Mouse (Mus musculus): ENCODE results near the gene Acp4. TPM values are rescaled to one million over a fixed set of nuclear protein-coding genes. Genes with fewer than 3 reads are reported as not detected.
"Not testable (repeated sequence)": the region's sequence is repeated elsewhere in the genome, so short reads cannot be mapped to it uniquely, and the experiment has no call there.

The Acp4 gene
- polyA plus RNA-seq (2016; fragmentation: Nextera tagmentation; extraction: Ambion mirVana): 0.10 TPM in 1 of 2 replicates, not detected in the other

DNA sequence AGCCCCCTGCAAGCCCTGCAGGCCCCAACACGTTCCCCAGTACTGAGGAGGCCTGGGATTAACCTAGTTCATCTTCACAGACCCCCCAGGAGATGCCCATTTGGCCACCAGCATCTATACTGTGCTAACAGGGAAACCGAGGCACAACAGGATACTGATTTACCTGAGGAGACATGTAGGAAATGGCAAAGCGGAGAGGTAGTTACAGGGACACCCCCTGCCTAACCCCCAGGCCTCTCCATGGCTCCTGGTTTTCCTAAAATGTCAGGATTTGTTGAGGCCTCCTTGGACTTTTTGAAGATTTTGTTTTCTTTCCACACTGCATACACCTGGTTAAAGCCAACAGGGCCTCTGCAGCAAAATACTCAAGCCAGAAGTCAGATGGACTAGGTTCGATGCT lies at the start of gene Acp4:
Gene Acp4 (minus strand): TSS at position 101 of the 400 bp plus-strand sequence.
- no peak within 1 kb of the TSS for H3K27ac ChIP-seq
- no peaks in the 10 kb centered on the region for H3K9me3 ChIP-seq
- H3K4me2 ChIP-seq (replicated peaks): no peak within 1 kb of the TSS
- no peak within 1 kb of the TSS for H3K4me3 ChIP-seq
- no peak for ATAC-seq (ENCODE audit: insufficient number of reproducible peaks, insufficient read depth, low FRiP score, low TSS enrichment)
- peaks cover 16% of the 10 kb centered on the region for H3K36me3 ChIP-seq
- peaks cover 6% of the 10 kb centered on the region; the same call in 1 of the 2 replicates for H3K27me3 ChIP-seq
- H3K9ac ChIP-seq: no peak within 1 kb of the TSS
- H3K4me1 ChIP-seq: no peaks in the 10 kb centered on the region
- WGBS: 79% methylated on average over 4 of the region's 4 CpGs

- Histone ChIP-seq H3K4me3 (peak within 1 kb of the TSS; percentile 68; the same call in 1 of the 2 replicates), H3K27me3 (peaks cover 41% of the 10 kb centered on the region), H3K4me1 (peaks cover 22% of the 10 kb centered on the region), H3K9me3 (no peaks in the 10 kb centered on the region), H3K36me3 (no peaks in the 10 kb centered on the region), H3K9ac (0 out of 2 replicates have a peak within 1 kb of the TSS, but pooled peaks have one; percentile 31), H3K27ac (peak within 1 kb of the TSS; percentile 93), H3K4me2 (replicated peaks) (peak within 1 kb of the TSS; percentile 69)
- no peak for ATAC-seq (ENCODE audit: insufficient number of reproducible peaks, insufficient read depth, low FRiP score, low TSS enrichment)
- WGBS: 58% methylated on average over 6 of the region's 6 CpGs
These were observed 49.5 kb upstream of the Acp4 start, which contains the start of gene Clec11a for GRCm38 (mm10) chr7:44306516-44307240. Gene Clec11a (minus strand): TSS chr7:44306902.

DNA sequence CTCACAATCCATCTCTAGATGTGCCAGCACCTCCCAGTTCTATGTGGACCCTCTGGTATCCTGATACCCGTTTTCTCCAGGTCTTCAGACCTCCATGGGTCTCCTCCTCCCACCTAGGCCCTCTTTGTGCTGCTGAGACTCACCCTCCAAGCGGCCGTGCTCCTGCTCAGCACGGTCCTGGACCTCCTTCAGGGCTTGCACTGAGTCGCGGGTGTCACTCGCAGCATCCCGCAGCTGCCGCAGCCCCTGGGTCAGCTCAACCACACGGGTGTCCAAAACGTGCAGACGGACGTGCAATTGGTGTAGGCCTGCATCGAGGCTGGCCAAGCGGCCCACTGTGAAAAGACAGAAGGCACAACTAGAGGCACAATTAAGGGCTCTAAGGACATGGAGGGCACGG lies 48.5 kb upstream of the Acp4 start:
- Histone ChIP-seq H3K4me1 (peaks cover 13% of the 10 kb centered on the region; the same call in 1 of the 2 replicates), H3K4me3 (peak overlapping the region; percentile 68), H3K27me3 (peaks cover 31% of the 10 kb centered on the region), H3K36me3 (no peaks in the 10 kb centered on the region), H3K9me3 (no peaks in the 10 kb centered on the region), H3K27ac (peak overlapping the region; percentile 93; the same call in 1 of the 2 replicates), H3K9ac (0 out of 2 replicates have a peak overlapping the region, but pooled peaks have one; percentile 31), H3K4me2 (replicated peaks) (peak overlapping the region; percentile 69)
- 8% methylated on average over 16 of the region's 16 CpGs for WGBS
- no peak; the same call in 1 of the 2 replicates for ATAC-seq (ENCODE audit: insufficient number of reproducible peaks, insufficient read depth, low FRiP score, low TSS enrichment)

DNA sequence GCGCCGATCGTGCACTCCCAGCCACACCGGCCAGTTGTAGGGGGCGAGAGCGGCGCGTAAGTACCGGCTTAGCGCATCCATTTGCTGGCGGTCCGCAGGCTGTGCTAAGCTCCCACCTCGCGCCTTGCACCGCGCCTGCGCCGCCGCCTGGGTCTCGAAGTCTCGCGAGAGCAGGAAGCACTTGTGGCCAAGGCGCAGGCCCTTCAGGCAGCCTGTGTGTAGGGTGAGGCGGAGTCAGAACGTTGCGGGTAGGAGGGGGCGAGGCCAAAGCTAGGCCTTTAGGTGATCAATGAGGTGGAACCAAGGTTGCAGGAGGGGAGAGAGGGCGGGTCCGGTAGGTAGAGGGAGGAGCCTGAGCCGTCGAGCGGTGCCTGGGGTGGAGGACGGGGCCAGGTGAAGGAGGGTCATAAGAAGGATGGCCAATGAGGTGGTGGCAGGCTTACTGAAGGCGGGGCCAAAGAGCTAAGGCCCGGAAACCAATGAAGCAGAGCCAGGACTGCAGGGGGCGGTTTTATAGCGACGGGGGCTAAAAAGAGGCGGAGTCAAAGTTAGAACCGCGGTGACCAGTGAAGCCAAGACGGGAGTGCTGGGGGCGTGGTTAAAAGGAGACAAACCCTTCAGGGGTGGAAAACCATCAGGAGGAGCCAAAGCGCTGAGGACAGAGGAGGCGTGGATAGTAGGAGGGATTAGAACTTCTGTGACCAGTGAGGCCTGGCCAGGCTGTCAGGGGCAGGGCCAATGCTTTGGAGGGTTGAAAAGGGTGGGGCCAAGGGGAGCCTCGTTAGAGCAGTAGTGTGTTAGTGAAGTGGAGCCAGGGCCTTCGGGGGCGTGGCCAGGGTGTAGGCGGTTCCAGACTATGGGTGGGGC lies 47.8 kb upstream of the Acp4 start:
- Histone ChIP-seq H3K4me1 (peaks cover 13% of the 10 kb centered on the region; the same call in 1 of the 2 replicates), H3K36me3 (no peaks in the 10 kb centered on the region), H3K27me3 (peaks cover 24% of the 10 kb centered on the region), H3K4me2 (replicated peaks) (peak overlapping the region; percentile 69), H3K9me3 (no peaks in the 10 kb centered on the region), H3K27ac (peak overlapping the region; percentile 93), H3K9ac (peak overlapping the region; percentile 86), H3K4me3 (peak overlapping the region; percentile 68)
- ATAC-seq (ENCODE audit: insufficient number of reproducible peaks, insufficient read depth, low FRiP score, low TSS enrichment): peak; percentile 93
- under 1% methylated on average over 48 of the region's 49 CpGs for WGBS

GRCm38 (mm10) chr7:44304463-44304774 lies 47.2 kb upstream of the Acp4 start:
- Histone ChIP-seq H3K4me1 (peaks cover 13% of the 10 kb centered on the region; the same call in 1 of the 2 replicates), H3K9ac (peak overlapping the region; percentile 86), H3K4me2 (replicated peaks) (peak overlapping the region; percentile 69), H3K36me3 (no peaks in the 10 kb centered on the region), H3K27ac (peak overlapping the region; percentile 93), H3K4me3 (peak overlapping the region; percentile 68), H3K27me3 (peaks cover 20% of the 10 kb centered on the region), H3K9me3 (no peaks in the 10 kb centered on the region)
- under 1% methylated on average over 25 of the region's 25 CpGs for WGBS
- no peak for ATAC-seq (ENCODE audit: insufficient number of reproducible peaks, insufficient read depth, low FRiP score, low TSS enrichment)

DNA sequence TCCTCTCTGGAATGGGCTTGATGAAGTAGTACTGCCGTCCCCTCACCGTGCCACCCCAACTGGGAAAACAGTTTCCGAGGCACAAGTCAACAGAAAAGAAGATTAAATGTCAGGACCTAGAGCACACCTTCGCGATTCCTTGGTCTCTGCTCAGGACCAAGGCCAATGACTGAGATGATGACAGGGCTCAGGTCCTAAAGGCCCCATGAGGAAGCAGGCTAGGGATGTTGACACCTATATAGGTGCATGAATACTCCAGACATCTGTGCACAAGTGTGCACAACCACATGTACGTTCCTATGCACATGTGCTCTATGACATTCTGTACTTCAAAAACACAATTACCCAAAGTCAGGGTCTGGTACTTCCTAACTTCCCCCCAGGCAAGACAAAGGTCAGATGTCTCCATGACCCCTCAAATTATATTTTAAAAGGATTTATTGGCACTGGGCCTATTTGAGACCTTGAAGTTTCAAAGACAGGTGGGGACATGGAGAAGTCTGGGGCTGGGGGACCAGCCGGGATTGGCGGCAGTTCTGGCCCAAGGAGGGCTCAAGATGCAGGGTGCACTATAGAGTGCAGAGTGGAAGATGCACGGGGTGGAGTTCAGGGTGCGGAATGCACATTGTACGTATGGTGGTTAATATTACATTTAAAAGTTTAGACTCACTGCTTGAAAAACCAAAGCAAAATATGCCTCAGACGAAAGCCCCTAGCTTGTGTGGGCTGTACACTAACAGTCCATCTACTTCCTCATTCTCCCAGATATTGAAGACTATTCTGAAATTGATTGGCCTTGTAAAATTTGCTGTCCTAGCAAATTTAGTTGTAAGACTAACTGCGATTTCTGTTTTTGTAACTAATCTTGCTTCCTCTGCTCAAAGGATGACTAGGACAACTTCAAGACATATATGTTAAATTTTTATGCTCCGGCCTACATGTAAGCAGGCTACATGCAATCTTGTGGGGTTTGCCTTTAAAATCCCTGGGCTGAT lies 46.5 kb upstream of the Acp4 start:
- no peak for ATAC-seq (ENCODE audit: insufficient number of reproducible peaks, insufficient read depth, low FRiP score, low TSS enrichment)
- H3K4me3 ChIP-seq: peak overlapping the region; percentile 68
- peaks cover 13% of the 10 kb centered on the region; the same call in 1 of the 2 replicates for H3K4me1 ChIP-seq
- peaks cover 13% of the 10 kb centered on the region; the same call in 1 of the 2 replicates for H3K27me3 ChIP-seq
- H3K4me2 ChIP-seq (replicated peaks): peak overlapping the region; percentile 69
- 83% methylated on average over 14 of the region's 14 CpGs for WGBS
- no peaks in the 10 kb centered on the region for H3K36me3 ChIP-seq
- no peaks in the 10 kb centered on the region for H3K9me3 ChIP-seq
- H3K9ac ChIP-seq: peak overlapping the region; percentile 86
- H3K27ac ChIP-seq: peak overlapping the region; percentile 93

- H3K27ac ChIP-seq; H3K27me3 ChIP-seq; H3K4me3 ChIP-seq; H3K36me3 ChIP-seq; H3K4me1 ChIP-seq; H3K9ac ChIP-seq; H3K4me2 ChIP-seq (replicated peaks); H3K9me3 ChIP-seq; ATAC-seq (ENCODE audit: insufficient number of reproducible peaks, insufficient read depth, low FRiP score, low TSS enrichment): not testable (repeated sequence)
- 73% methylated on average over 2 of the region's 2 CpGs for WGBS
These were observed 40.3 kb upstream of the Acp4 start for GRCm38 (mm10) chr7:44297501-44297900.

DNA sequence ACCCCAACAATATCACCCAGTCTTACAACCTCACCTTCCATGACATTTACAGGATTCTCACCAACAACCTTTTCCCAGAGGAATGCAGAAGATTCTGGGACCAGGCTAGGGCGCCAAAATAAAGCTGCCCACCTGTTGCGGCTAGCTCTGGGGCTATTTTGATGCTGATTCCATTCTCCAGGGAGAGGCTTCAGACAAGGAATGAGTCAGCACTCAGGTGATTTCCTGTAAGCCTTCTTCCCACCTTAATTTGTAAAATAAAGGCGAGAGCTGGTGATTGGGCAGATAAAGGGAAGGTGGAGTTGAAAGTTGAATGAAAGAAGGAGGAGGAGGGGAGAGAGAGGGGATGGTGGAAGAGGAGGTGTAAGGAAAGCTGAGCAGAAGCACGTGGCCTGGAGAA lies 34.2 kb upstream of the Acp4 start:
- 54% methylated on average over 4 of the region's 4 CpGs for WGBS
- H3K4me2 ChIP-seq (replicated peaks): no peak overlapping the region
- H3K4me3 ChIP-seq: no peak overlapping the region
- ATAC-seq (ENCODE audit: insufficient number of reproducible peaks, insufficient read depth, low FRiP score, low TSS enrichment): no peak
- no peaks in the 10 kb centered on the region for H3K4me1 ChIP-seq
- H3K9me3 ChIP-seq: 0 out of 2 replicates have a peak, but pooled peaks cover 4% of the 10 kb centered on the region
- H3K27me3 ChIP-seq: no peaks in the 10 kb centered on the region
- H3K27ac ChIP-seq: no peak overlapping the region
- no peaks in the 10 kb centered on the region for H3K36me3 ChIP-seq
- no peak overlapping the region for H3K9ac ChIP-seq

DNA sequence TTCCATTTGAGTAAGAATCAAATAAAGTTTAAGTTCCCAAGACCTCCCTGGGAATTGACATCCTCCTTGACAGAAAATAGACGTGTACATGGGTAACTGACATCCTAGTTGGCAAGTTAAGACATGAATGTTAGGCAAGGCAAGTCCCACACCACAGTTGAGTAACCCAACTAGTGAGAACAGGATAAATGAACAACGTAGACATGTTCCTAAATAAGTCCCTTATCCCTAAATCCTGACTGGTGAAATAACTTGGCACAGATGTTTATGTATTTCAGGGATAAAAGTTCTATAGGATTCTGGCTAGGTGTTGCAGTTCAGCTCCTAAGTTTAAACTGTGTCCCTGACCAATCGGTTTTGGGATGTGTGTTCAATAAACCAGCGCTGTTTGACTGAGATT lies 33.8 kb upstream of the Acp4 start:
- ATAC-seq (ENCODE audit: insufficient number of reproducible peaks, insufficient read depth, low FRiP score, low TSS enrichment): no peak
- H3K4me1 ChIP-seq: no peaks in the 10 kb centered on the region
- H3K4me2 ChIP-seq (replicated peaks): no peak overlapping the region
- 78% methylated on average over 4 of the region's 4 CpGs for WGBS
- H3K9ac ChIP-seq: no peak overlapping the region
- H3K27me3 ChIP-seq: no peaks in the 10 kb centered on the region
- H3K36me3 ChIP-seq: no peaks in the 10 kb centered on the region
- no peak overlapping the region for H3K27ac ChIP-seq
- H3K9me3 ChIP-seq: 0 out of 2 replicates have a peak, but pooled peaks cover 4% of the 10 kb centered on the region
- H3K4me3 ChIP-seq: no peak overlapping the region

DNA sequence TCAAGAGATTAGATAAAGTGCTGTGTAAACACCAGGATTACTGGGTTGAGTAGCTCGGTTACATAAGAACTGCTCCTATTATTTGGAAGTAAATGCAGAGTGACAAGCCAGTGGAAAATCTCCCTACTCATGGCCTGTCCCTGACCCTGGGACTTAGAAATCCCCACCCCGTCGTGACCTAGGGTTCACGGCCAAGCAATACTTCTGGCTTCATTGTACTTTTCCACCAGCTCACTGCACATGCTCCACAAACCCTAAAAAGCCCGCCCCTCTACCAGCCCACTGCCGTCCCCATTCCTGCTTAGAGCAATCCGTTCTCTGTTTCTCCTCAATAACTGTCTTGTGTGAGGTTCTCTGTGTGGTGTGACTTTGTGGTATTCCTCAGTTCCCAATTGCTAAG lies 30.6 kb upstream of the Acp4 start:
- Histone ChIP-seq H3K4me3 (no peak overlapping the region), H3K4me2 (replicated peaks) (no peak overlapping the region), H3K4me1 (no peaks in the 10 kb centered on the region), H3K27me3 (no peaks in the 10 kb centered on the region), H3K27ac (no peak overlapping the region), H3K9ac (no peak overlapping the region), H3K9me3 (0 out of 2 replicates have a peak, but pooled peaks cover 4% of the 10 kb centered on the region), H3K36me3 (no peaks in the 10 kb centered on the region)
- ATAC-seq (ENCODE audit: insufficient number of reproducible peaks, insufficient read depth, low FRiP score, low TSS enrichment): no peak
- WGBS: 73% methylated on average over 7 of the region's 7 CpGs

DNA sequence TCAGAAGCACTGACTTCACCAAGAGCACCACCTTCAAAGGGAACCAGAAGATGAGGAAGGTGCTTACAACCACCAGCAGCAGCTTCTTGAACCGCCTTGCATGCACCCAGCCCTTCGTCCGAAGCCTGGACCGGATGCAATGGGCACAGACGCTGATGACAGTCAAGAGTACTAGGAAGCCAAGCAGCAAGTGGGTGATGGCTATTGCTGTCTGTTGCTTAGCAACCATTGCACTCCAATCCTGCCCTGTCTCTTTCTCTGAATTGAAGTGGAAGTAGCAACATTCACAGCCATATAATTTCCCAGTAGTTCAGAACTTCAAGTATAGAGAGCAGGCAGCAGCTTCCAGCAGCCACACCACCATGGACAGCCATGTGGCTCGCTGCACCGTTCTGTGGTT lies 24.4 kb upstream of the Acp4 start:
- no peaks in the 10 kb centered on the region for H3K9me3 ChIP-seq
- H3K27me3 ChIP-seq: 0 out of 2 replicates have a peak, but pooled peaks cover 3% of the 10 kb centered on the region
- H3K9ac ChIP-seq: no peak overlapping the region
- H3K4me2 ChIP-seq (replicated peaks): no peak overlapping the region
- no peaks in the 10 kb centered on the region for H3K36me3 ChIP-seq
- no peak overlapping the region for H3K4me3 ChIP-seq
- H3K27ac ChIP-seq: no peak overlapping the region
- ATAC-seq (ENCODE audit: insufficient number of reproducible peaks, insufficient read depth, low FRiP score, low TSS enrichment): no peak
- WGBS: 82% methylated on average over 7 of the region's 7 CpGs
- H3K4me1 ChIP-seq: no peaks in the 10 kb centered on the region

Measured in embryonic facial prominence, embryonic 12.5 days (tissue).